Mouse (Mus musculus) forebrain, embryonic 12.5 days (tissue): ENCODE measurements around the gene Slc9a1. TPM values are rescaled to one million over a fixed set of nuclear protein-coding genes. Genes with fewer than 3 reads are reported as not detected.

Experiments used
- ATAC-seq: fragments of 200-750 bp; cut with Nextera tagmentation; 2 replicates; pipeline ENCODE4 v1.8.0; 2017; ENCODE audit warnings: moderate TSS enrichment; ENCODE audit not compliant: low FRiP score
- H3K27ac ChIP-seq: fragments of 300-500 bp; sonication (generic); 2 replicates; pipeline ENCODE4 v1.5.1; 2016; ENCODE audit warnings: mild to moderate bottlenecking
- H3K27me3 ChIP-seq: fragments of 300-500 bp; sonication (generic); 2 replicates; pipeline ENCODE4 v1.6.1; 2016; ENCODE audit warnings: mild to moderate bottlenecking
- H3K36me3 ChIP-seq: fragments of 300-500 bp; sonication (generic); replicated peaks from 2 replicates; pipeline ENCODE4 v1.6.1; 2016; ENCODE audit warnings: mild to moderate bottlenecking
- H3K4me1 ChIP-seq: fragments of 300-500 bp; sonication (generic); 2 replicates; pipeline ENCODE4 v1.6.1; 2016
- H3K4me2 ChIP-seq: fragments of 300-500 bp; sonication (generic); 2 replicates; pipeline ENCODE4 v1.6.1; 2016; ENCODE audit warnings: mild to moderate bottlenecking, moderate library complexity
- H3K4me3 ChIP-seq: fragments of 300-500 bp; sonication (generic); replicated peaks from 2 replicates; pipeline ENCODE4 v1.5.1; 2016; ENCODE audit warnings: mild to moderate bottlenecking
- H3K9ac ChIP-seq: fragments of 300-500 bp; sonication (generic); 2 replicates; pipeline ENCODE4 v1.6.1; 2016; ENCODE audit warnings: mild to moderate bottlenecking
- H3K9me3 ChIP-seq: fragments of 300-500 bp; sonication (generic); 2 replicates; pipeline ENCODE4 v1.6.1; 2016
- WGBS: fragments of 180-500 bp; shearing (Covaris S2); methylation state at CpG from one replicate; pipeline ENCODE4 v1.1.7; 2016; 5-methylcytosine and 5-hydroxymethylcytosine counted together
- polyA plus RNA-seq: library from polyadenylated mRNA; unstranded; fragments of >200 nt; fragmentation: Nextera tagmentation; extraction: Ambion mirVana; gene quantifications from 2 replicates; pipeline ENCODE4 v1.2.1, GENCODE M21; 2016

Slc9a1 gene
- polyA plus RNA-seq, 1 experiment from 2014 or later = 7.2 TPM

- Histone ChIP-seq H3K4me1 (peaks cover 22% of the 10 kb centered on the region), H3K4me3 (no peak overlapping the region), H3K27ac (0 out of 2 replicates have a peak overlapping the region, but pooled peaks have one; percentile 44), H3K9me3 (no peaks in the 10 kb centered on the region), H3K27me3 (no peaks in the 10 kb centered on the region), H3K36me3 (peaks cover 7% of the 10 kb centered on the region), H3K9ac (no peak overlapping the region), H3K4me2 (no peak overlapping the region)
- 78% methylated on average over 7 of the region's 7 CpGs for WGBS
- no peak for ATAC-seq
These were observed 38.5 kb downstream of the Slc9a1 start for GRCm38 (mm10) chr4:133408006-133408405.

GRCm38 (mm10) chr4:133410994-133411393, 41.5 kb downstream of the Slc9a1 start:
- Histone ChIP-seq H3K27me3 (no peaks in the 10 kb centered on the region), H3K4me2 (no peak overlapping the region), H3K9ac (no peak overlapping the region), H3K27ac (no peak overlapping the region), H3K4me1 (peaks cover 20% of the 10 kb centered on the region), H3K4me3 (no peak overlapping the region), H3K9me3 (no peaks in the 10 kb centered on the region), H3K36me3 (peaks cover 12% of the 10 kb centered on the region)
- WGBS = 92% methylated on average over 14 of the region's 14 CpGs
- ATAC-seq = no peak

DNA sequence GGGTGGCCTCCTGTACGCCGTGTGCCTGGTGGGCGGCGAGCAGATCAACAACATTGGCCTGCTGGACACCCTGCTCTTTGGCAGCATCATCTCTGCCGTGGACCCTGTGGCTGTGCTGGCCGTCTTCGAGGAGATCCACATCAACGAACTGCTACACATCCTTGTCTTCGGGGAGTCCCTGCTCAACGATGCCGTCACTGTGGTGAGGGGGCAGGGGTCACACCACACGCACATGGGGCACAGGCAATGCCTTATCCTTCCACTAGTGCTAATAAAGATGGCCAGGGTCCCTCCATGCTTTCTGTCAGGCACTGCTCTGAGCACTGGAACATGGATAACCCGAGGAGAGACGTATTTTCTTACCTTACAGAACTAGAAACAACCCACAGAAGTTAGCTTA, 42.6 kb downstream of the Slc9a1 start:
- no peaks in the 10 kb centered on the region for H3K9me3 ChIP-seq
- no peak overlapping the region for H3K4me3 ChIP-seq
- no peak overlapping the region for H3K4me2 ChIP-seq
- no peak for ATAC-seq
- 92% methylated on average over 14 of the region's 14 CpGs for WGBS
- H3K9ac ChIP-seq = no peak overlapping the region
- H3K27me3 ChIP-seq = no peaks in the 10 kb centered on the region
- peaks cover 15% of the 10 kb centered on the region for H3K36me3 ChIP-seq
- peaks cover 10% of the 10 kb centered on the region for H3K4me1 ChIP-seq
- no peak overlapping the region for H3K27ac ChIP-seq

GRCm38 (mm10) chr4:133412575-133413540, 43.4 kb downstream of the Slc9a1 start:
- H3K27ac ChIP-seq = no peak overlapping the region
- 90% methylated on average over 16 of the region's 16 CpGs for WGBS
- H3K27me3 ChIP-seq = no peaks in the 10 kb centered on the region
- H3K4me1 ChIP-seq = peaks cover 2% of the 10 kb centered on the region; the same call in 1 of the 2 replicates
- peaks cover 15% of the 10 kb centered on the region for H3K36me3 ChIP-seq
- no peak for ATAC-seq
- H3K9me3 ChIP-seq = no peaks in the 10 kb centered on the region
- no peak overlapping the region for H3K4me3 ChIP-seq
- H3K9ac ChIP-seq = no peak overlapping the region
- H3K4me2 ChIP-seq = no peak overlapping the region

GRCm38 (mm10) chr4:133413617-133414016, 44.1 kb downstream of the Slc9a1 start:
- Histone ChIP-seq H3K4me2 (no peak overlapping the region), H3K4me1 (no peaks in the 10 kb centered on the region), H3K27ac (no peak overlapping the region), H3K27me3 (no peaks in the 10 kb centered on the region), H3K4me3 (no peak overlapping the region), H3K9me3 (no peaks in the 10 kb centered on the region), H3K36me3 (peaks cover 15% of the 10 kb centered on the region), H3K9ac (no peak overlapping the region)
- WGBS = 98% methylated on average over 7 of the region's 7 CpGs
- no peak for ATAC-seq

DNA sequence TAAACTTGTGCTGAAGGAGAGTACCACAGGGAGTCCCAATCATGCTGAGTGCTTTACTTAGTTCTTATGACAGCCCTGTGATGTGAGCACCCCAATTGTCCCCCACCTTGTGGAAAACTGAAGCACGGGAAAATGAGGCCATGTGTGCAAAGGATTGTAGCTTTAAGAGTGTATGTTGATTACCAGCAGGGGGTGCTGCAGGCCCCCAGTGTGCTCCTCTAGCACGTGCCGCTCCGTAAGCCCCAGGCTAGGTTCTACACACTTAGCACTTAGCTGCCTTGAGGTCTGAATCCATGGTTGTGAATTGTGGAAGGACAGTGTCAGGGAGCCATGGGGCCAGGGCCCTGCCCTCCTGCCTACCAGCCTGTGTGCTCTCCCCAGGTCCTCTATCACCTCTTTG, 45.4 kb downstream of the Slc9a1 start:
- H3K36me3 ChIP-seq = peaks cover 20% of the 10 kb centered on the region
- H3K27ac ChIP-seq = no peak overlapping the region
- no peak for ATAC-seq
- H3K27me3 ChIP-seq = no peaks in the 10 kb centered on the region
- 59% methylated on average over 4 of the region's 4 CpGs for WGBS
- no peak overlapping the region for H3K4me2 ChIP-seq
- no peaks in the 10 kb centered on the region for H3K9me3 ChIP-seq
- no peaks in the 10 kb centered on the region for H3K4me1 ChIP-seq
- no peak overlapping the region for H3K4me3 ChIP-seq
- H3K9ac ChIP-seq = no peak overlapping the region

GRCm38 (mm10) chr4:133419312-133420004, 50.0 kb downstream of the Slc9a1 start:
- WGBS = 65% methylated on average over 14 of the region's 14 CpGs

DNA sequence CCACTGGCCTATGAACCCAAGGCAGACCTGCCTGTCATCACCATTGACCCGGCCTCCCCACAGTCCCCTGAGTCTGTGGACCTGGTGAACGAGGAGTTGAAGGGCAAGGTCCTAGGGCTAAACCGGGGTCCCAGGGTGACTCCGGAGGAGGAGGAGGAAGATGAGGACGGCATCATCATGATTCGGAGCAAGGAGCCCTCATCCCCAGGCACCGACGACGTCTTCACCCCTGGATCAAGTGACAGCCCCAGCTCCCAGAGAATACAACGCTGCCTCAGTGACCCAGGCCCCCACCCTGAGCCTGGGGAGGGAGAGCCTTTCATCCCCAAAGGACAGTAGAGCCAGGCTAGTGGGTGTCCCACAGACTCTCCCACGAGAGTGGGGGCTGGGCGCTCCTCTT, 52.5 kb downstream of the Slc9a1 start:
- 93% methylated on average over 12 of the region's 12 CpGs for WGBS
- Histone ChIP-seq H3K36me3 (peaks cover 30% of the 10 kb centered on the region), H3K4me1 (no peaks in the 10 kb centered on the region), H3K27ac (no peak overlapping the region), H3K4me3 (no peak overlapping the region), H3K27me3 (no peaks in the 10 kb centered on the region), H3K4me2 (no peak overlapping the region), H3K9ac (no peak overlapping the region), H3K9me3 (no peaks in the 10 kb centered on the region)
- ATAC-seq = no peak

More at GRCm38 (mm10) chr4:133419312-133420004, 50.0 kb downstream of the Slc9a1 start:
- Histone ChIP-seq H3K9ac (no peak overlapping the region), H3K4me3 (no peak overlapping the region), H3K9me3 (no peaks in the 10 kb centered on the region), H3K4me2 (no peak overlapping the region), H3K4me1 (no peaks in the 10 kb centered on the region), H3K27me3 (no peaks in the 10 kb centered on the region), H3K36me3 (peaks cover 33% of the 10 kb centered on the region), H3K27ac (no peak overlapping the region)
- ATAC-seq = no peak

- Histone ChIP-seq H3K27ac (no peak overlapping the region), H3K9ac (no peak overlapping the region), H3K4me2 (no peak overlapping the region), H3K4me3 (no peak overlapping the region), H3K27me3 (no peaks in the 10 kb centered on the region), H3K4me1 (no peaks in the 10 kb centered on the region), H3K36me3 (peaks cover 30% of the 10 kb centered on the region), H3K9me3 (no peaks in the 10 kb centered on the region)
- no peak for ATAC-seq
- WGBS = 87% methylated on average over 15 of the region's 15 CpGs
These were observed 53.1 kb downstream of the Slc9a1 start for GRCm38 (mm10) chr4:133422601-133423000.

GRCm38 (mm10) chr4:133423108-133423507, 53.6 kb downstream of the Slc9a1 start:
- Histone ChIP-seq H3K4me3 (no peak overlapping the region), H3K36me3 (peaks cover 30% of the 10 kb centered on the region), H3K27ac (no peak overlapping the region), H3K27me3 (no peaks in the 10 kb centered on the region), H3K9me3 (no peaks in the 10 kb centered on the region), H3K4me1 (no peaks in the 10 kb centered on the region), H3K9ac (no peak overlapping the region), H3K4me2 (no peak overlapping the region)
- peak; percentile 17; the same call in 1 of the 2 replicates for ATAC-seq
- WGBS = 49% methylated on average over 6 of the region's 6 CpGs

DNA sequence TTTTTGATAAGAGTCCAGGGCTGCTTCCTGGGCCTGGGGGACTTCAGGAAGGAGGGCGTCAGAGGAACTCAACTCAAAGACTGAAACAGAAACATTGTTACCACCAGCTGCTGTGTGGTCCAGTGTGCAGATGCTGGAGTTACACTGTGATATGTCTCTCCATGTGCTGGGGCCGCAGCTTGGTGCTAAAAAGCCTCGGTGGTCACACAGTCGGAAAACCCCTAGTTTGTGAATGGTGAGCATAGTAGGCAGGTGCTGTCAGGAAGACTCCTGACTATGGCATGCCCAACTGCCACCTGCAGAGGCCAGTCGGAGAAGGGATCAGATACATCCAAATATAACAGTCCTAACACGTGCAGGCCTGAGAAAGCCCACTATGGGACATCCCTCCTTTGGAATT, 54.2 kb downstream of the Slc9a1 start:
- peak; percentile 9; the same call in 1 of the 2 replicates for ATAC-seq
- Histone ChIP-seq H3K27ac (no peak overlapping the region), H3K9me3 (no peaks in the 10 kb centered on the region), H3K36me3 (peaks cover 30% of the 10 kb centered on the region), H3K27me3 (no peaks in the 10 kb centered on the region), H3K9ac (no peak overlapping the region), H3K4me1 (no peaks in the 10 kb centered on the region), H3K4me2 (no peak overlapping the region), H3K4me3 (no peak overlapping the region)
- 82% methylated on average over 6 of the region's 6 CpGs for WGBS

GRCm38 (mm10) chr4:133424100-133424499, 54.6 kb downstream of the Slc9a1 start:
- ATAC-seq = peak; percentile 70
- H3K36me3 ChIP-seq = peaks cover 30% of the 10 kb centered on the region
- no peak overlapping the region for H3K27ac ChIP-seq
- 27% methylated on average over 4 of the region's 4 CpGs for WGBS
- H3K4me3 ChIP-seq = no peak overlapping the region
- no peak overlapping the region for H3K9ac ChIP-seq
- no peaks in the 10 kb centered on the region for H3K27me3 ChIP-seq
- no peaks in the 10 kb centered on the region for H3K4me1 ChIP-seq
- H3K9me3 ChIP-seq = no peaks in the 10 kb centered on the region
- H3K4me2 ChIP-seq = no peak overlapping the region
